Mouse (Mus musculus) lung, postnatal 10 days (tissue): ENCODE measurements around the gene Olfr518.

Source experiments
- DNase-seq: peaks from one replicate; pipeline ENCODE4 v3.0.0; 2021

Gene Olfr518

GRCm38 (mm10) chr7:108884906-108885305 is at the start of gene Olfr518:
Olfr518 (minus strand) TSS chr7:108885006.
- no peak for DNase-seq

GRCm38 (mm10) chr7:108933794-108934731 is 49.3 kb upstream of the Olfr518 start, which contains the start of gene Eif3f:
Eif3f (plus strand) TSS chr7:108934417.
- peak; percentile 96 for DNase-seq

DNA sequence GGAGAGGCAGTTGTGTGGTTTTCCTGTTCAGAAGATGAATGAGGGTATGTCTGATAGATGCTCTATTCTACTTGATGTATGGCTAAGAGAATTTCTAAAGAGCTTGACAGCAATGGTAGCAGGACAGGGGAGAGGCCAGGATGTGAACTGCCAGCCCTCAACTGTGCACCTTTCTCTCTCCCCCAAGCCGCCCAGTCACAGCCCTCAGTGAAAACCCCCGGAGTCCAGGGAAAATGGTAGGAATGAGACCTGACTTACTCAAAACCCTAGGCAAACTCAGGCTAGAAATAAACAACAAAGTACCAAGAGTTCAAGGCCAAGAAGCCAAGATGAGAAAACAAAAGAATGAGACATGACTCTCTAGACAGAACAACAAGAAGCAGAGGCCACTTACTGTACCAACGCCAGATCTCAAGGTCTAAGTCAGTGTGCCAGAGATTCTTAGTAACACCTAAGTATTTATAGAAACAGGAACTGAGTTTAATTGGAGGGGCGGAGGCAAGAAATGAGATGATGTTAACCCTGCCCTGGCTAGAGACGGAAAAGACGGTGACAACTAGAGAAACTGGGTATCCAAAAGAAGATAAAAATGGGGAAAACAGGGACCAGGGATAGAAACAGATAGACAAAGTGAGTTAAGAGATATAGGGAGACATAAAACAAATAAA is 45.1 kb upstream of the Olfr518 start, which contains the start of gene Nlrp10:
Gene Nlrp10 (minus strand): TSS at position 453 of the 668 bp plus-strand sequence.
- peak; percentile 8 for DNase-seq

- DNase-seq: no peak
Measured at GRCm38 (mm10) chr7:108928280-108929188, 43.7 kb upstream of the Olfr518 start.

DNA sequence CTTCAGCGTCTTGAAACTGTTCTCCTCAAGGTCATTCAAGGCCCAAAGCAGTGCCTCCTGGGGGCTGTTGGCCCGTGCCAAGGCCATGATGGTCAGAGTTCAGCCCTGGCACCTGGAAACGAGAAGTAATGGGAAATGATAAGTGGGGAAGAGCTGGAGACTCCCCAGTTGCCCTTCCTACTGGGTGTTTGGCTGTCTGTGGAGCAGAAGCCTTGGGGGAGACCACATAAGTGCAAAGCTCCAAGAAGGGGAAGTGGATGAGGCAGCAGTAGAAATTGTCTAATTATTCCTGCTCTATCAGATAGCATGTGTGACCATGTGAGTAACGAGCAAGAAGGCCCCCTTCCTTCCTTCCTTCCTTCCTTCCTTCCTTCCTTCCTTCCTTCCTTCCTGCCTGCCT is 42.2 kb upstream of the Olfr518 start:
- no peak for DNase-seq

GRCm38 (mm10) chr7:108903969-108904368 is 19.2 kb upstream of the Olfr518 start:
- no peak for DNase-seq

DNA sequence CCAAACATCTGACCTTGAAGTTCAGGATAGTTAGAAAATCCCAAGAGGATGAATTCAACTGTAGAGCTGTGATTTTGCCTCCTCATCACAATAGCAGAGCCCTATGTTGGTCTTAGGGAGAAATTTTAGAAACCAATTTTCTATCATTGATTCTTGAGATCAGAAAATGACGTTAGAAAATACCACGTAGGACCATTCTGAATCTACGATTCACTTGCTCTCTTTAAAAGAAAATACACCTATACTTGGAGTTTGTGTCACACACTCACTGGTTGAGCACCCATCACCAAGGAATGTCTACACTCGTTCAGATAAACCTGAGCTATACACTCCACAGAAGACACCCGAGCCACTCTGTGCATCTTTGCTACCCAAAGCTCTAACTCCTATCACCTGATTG is 9.5 kb upstream of the Olfr518 start, which contains the start of gene Olfr519:
Gene Olfr519 (minus strand): TSS at position 101 of the 400 bp plus-strand sequence.
- no peak for DNase-seq

- DNase-seq: no peak
Measured at GRCm38 (mm10) chr7:108872279-108872678, 12.5 kb downstream of the Olfr518 start, which contains the start of gene Olfr517. Olfr517 (minus strand) TSS chr7:108872379.

GRCm38 (mm10) chr7:108850429-108850828 is 34.4 kb downstream of the Olfr518 start, which contains the start of gene Olfr516:
Olfr516 (minus strand) TSS chr7:108850529.
- DNase-seq: no peak
